Comparison of ENCODE assay signal across 28 mouse cellular contexts in the genomic region with DNA sequence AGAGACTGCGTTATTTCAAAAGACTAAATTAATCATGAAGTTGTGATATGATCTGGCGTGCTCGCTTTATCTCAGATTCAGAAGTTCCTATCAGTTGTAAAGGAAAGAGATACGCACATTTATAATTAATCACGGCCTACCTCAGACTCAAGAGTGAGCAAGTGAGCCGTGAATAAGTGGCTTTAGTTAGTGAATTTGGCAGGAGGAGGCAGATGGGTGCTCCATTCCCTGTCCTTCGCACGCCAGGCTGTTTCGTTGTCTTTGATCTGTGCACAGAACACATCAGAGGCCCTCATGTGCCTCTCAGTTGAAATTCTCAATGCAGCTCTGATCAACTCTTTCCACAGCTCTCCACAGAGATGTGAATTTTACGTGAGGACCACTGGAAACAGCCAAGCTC.
DNase-seq lines count a peak whose midpoint lies in the region; ATAC-seq lines count a peak whose summit lies in the region.
"Had no signal": no experiment of that assay in that cellular context is flagged by ENCODE, and none has a peak within 500 bp of the region (broad histone marks: within the 10 kb centered on the region; RNA-seq: fewer than 3 reads in every experiment).

No protein-coding gene starts in this region.

- DNase-seq in forebrain, embryonic 10.5 days (ENCODE audit: extremely low spot score, low spot score) = no peak
- no peak for DNase-seq in limb, embryonic 10.5 days (ENCODE audit: low spot score)
- DNase-seq in retina, postnatal 1 day = peak; percentile 64
- DNase-seq in adrenal gland, adult 2 months = no peak
- DNase-seq: adrenal gland, adult 8-10 months; adrenal gland, postnatal 25 days; B cell, adult 2 months; cerebellum, adult 18-20 months; cerebellum, adult 9-11 months; cerebellum, postnatal 36 days; embryo, embryonic 11 days; gastrocnemius, postnatal 25 days; heart, adult 18-20 months; heart, postnatal 10 days; heart, postnatal 36 days; kidney, adult 11 months had no signal

- H3K9me3 ChIP-seq in forebrain, embryonic 13.5 days (replicated peaks) = no peaks in the 10 kb centered on the region
- no peaks in the 10 kb centered on the region for H3K9me3 ChIP-seq in forebrain, embryonic 10.5 days
- H3K9me3 ChIP-seq in limb, embryonic 13.5 days = no peaks in the 10 kb centered on the region
- no peaks in the 10 kb centered on the region for H3K9me3 ChIP-seq in limb, embryonic 10.5 days (replicated peaks)
- H3K9me3 ChIP-seq: embryonic facial prominence, embryonic 15.5 days; forebrain, embryonic 15.5 days; G1E; heart, embryonic 12.5 days; heart, embryonic 15.5 days; hindbrain, embryonic 10.5 days; hindbrain, embryonic 13.5 days; intestine, embryonic 15.5 days had no signal

- H3K9ac ChIP-seq in forebrain, embryonic 13.5 days = no peak overlapping the region
- H3K9ac ChIP-seq in limb, embryonic 13.5 days = no peak overlapping the region
- H3K9ac ChIP-seq: embryonic facial prominence, embryonic 15.5 days; forebrain, embryonic 15.5 days; heart, embryonic 12.5 days; heart, embryonic 15.5 days; hindbrain, embryonic 13.5 days; intestine, embryonic 15.5 days had no signal

- no peak overlapping the region for H3K27ac ChIP-seq in forebrain, embryonic 13.5 days
- no peak overlapping the region for H3K27ac ChIP-seq in forebrain, embryonic 10.5 days
- H3K27ac ChIP-seq in limb, embryonic 13.5 days = no peak overlapping the region
- H3K27ac ChIP-seq in limb, embryonic 10.5 days = no peak overlapping the region
- H3K27ac ChIP-seq: embryonic facial prominence, embryonic 15.5 days; forebrain, embryonic 15.5 days; heart, embryonic 15.5 days; hindbrain, embryonic 10.5 days; hindbrain, embryonic 13.5 days; intestine, embryonic 15.5 days had no signal

- no peaks in the 10 kb centered on the region for H3K27me3 ChIP-seq in forebrain, embryonic 13.5 days
- no peaks in the 10 kb centered on the region for H3K27me3 ChIP-seq in forebrain, embryonic 10.5 days (ENCODE audit: poor library complexity, severe bottlenecking)
- H3K27me3 ChIP-seq in limb, embryonic 13.5 days = no peaks in the 10 kb centered on the region
- no peaks in the 10 kb centered on the region for H3K27me3 ChIP-seq in limb, embryonic 10.5 days (ENCODE audit: low read depth, poor library complexity, severe bottlenecking)
- H3K27me3 ChIP-seq: CH12.LX; embryonic facial prominence, embryonic 15.5 days; forebrain, embryonic 15.5 days; heart, embryonic 12.5 days; heart, embryonic 15.5 days; hindbrain, embryonic 13.5 days; intestine, embryonic 15.5 days had no signal

- H3K36me3 ChIP-seq in forebrain, embryonic 13.5 days (ENCODE audit: poor library complexity, severe bottlenecking) = no peaks in the 10 kb centered on the region
- no peaks in the 10 kb centered on the region for H3K36me3 ChIP-seq in forebrain, embryonic 10.5 days (replicated peaks)
- H3K36me3 ChIP-seq in limb, embryonic 13.5 days = no peaks in the 10 kb centered on the region
- H3K36me3 ChIP-seq in limb, embryonic 10.5 days = no peaks in the 10 kb centered on the region
- H3K36me3 ChIP-seq: embryonic facial prominence, embryonic 15.5 days; forebrain, embryonic 15.5 days; G1E; heart, embryonic 12.5 days; heart, embryonic 15.5 days; hindbrain, embryonic 10.5 days; hindbrain, embryonic 13.5 days; intestine, embryonic 15.5 days had no signal

- no peak overlapping the region for H3K4me2 ChIP-seq in forebrain, embryonic 13.5 days
- H3K4me2 ChIP-seq in limb, embryonic 13.5 days (replicated peaks) = no peak overlapping the region
- H3K4me2 ChIP-seq: embryonic facial prominence, embryonic 15.5 days; forebrain, embryonic 15.5 days; heart, embryonic 12.5 days; heart, embryonic 15.5 days; hindbrain, embryonic 13.5 days; intestine, embryonic 15.5 days had no signal

- ATAC-seq in forebrain, embryonic 13.5 days = peak; percentile 55; the same call in 1 of the 2 replicates
- 0 out of 2 replicates have a peak, but pooled peaks have one; percentile 32 for ATAC-seq in limb, embryonic 13.5 days (ENCODE audit: low FRiP score, low read depth)
- ATAC-seq: forebrain, embryonic 15.5 days; hindbrain, embryonic 16.5 days; intestine, embryonic 15.5 days had no signal

- H3K4me1 ChIP-seq in forebrain, embryonic 13.5 days = peaks cover 8% of the 10 kb centered on the region; the same call in 1 of the 2 replicates
- peaks cover 8% of the 10 kb centered on the region for H3K4me1 ChIP-seq in forebrain, embryonic 10.5 days
- H3K4me1 ChIP-seq in limb, embryonic 13.5 days = peaks cover 9% of the 10 kb centered on the region
- H3K4me1 ChIP-seq in limb, embryonic 10.5 days = peaks cover 15% of the 10 kb centered on the region
- H3K4me1 ChIP-seq: embryonic facial prominence, embryonic 15.5 days; forebrain, embryonic 15.5 days; heart, embryonic 15.5 days; hindbrain, embryonic 10.5 days had no signal

- WGBS in forebrain, embryonic 13.5 days = 42% methylated on average over 10 of the region's 10 CpGs
- 63% methylated on average over 10 of the region's 10 CpGs for WGBS in forebrain, embryonic 10.5 days
- WGBS in limb, embryonic 13.5 days = 70% methylated on average over 10 of the region's 10 CpGs
- WGBS in limb, embryonic 10.5 days = 80% methylated on average over 10 of the region's 10 CpGs

- H3K4me3 ChIP-seq in forebrain, embryonic 13.5 days = no peak overlapping the region
- H3K4me3 ChIP-seq in forebrain, embryonic 10.5 days = no peak overlapping the region
- H3K4me3 ChIP-seq in limb, embryonic 13.5 days = no peak overlapping the region
- no peak overlapping the region for H3K4me3 ChIP-seq in limb, embryonic 10.5 days
- H3K4me3 ChIP-seq: embryonic facial prominence, embryonic 15.5 days; forebrain, embryonic 15.5 days; heart, embryonic 12.5 days; heart, embryonic 15.5 days; hindbrain, embryonic 10.5 days; hindbrain, embryonic 13.5 days; intestine, embryonic 15.5 days had no signal
